Mouse (Mus musculus) testis, adult 2 months (tissue): ENCODE measurements around the gene Mad2l1bp.

Experiments used
- CTCF ChIP-seq: fragments of 200-500 bp; IDR thresholded peaks from 2 replicates; pipeline ENCODE4 v1.5.1; 2012; ENCODE audit warnings: low read depth, mild to moderate bottlenecking, inconsistent platforms, low read length, moderate library complexity; ENCODE audit not compliant: control insufficient read depth, insufficient read depth, insufficient replicate concordance
- POLR2A ChIP-seq: fragments of 200-500 bp; IDR thresholded peaks from 2 replicates; pipeline ENCODE4 v1.6.1; 2012; ENCODE audit warnings: low read depth, mild to moderate bottlenecking, inconsistent platforms, low read length, moderate library complexity; ENCODE audit not compliant: control insufficient read depth

- peak; percentile 17; the same call in 1 of the 2 replicates for TF ChIP-seq POLR2A
- TF ChIP-seq CTCF: no peak
Observed at GRCm38 (mm10) chr17:46129741-46130498, 23.4 kb downstream of the Mad2l1bp start.
